Mouse (Mus musculus): ENCODE measurements at regions not wholly inside any gene's neighbourhood (a gene's known extent, or its start where the extent isn't known, plus 50 kb on each side); places are given as distances from the start of the nearest gene placed in this dataset.

- TF ChIP-seq CTCF (IDR thresholded peaks at IDR 0.05; ENCODE audit: low read depth, low read length) = no peak
- no peak for TF ChIP-seq POLR2A (IDR thresholded peaks at IDR 0.05; ENCODE audit: extremely low read depth, insufficient read depth, low read length)
These were observed 767.7 kb upstream of the Adgrl2 start for GRCm38 (mm10) chr3:149757910-149758592.
